In genomic region chr11:52227466-52228226, GRCm38 (mm10) we compare ENCODE assay signal across 36 mouse cellular contexts. TPM values are rescaled to one million over a fixed set of nuclear protein-coding genes. Genes with fewer than 3 reads are reported as not detected.
DNase-seq lines count a peak whose midpoint lies in the region; ATAC-seq lines count a peak whose summit lies in the region.
"Had no signal": no experiment of that assay in that cellular context is flagged by ENCODE, and none has a peak within 500 bp of the region (broad histone marks: within the 10 kb centered on the region; RNA-seq: fewer than 3 reads in every experiment).

No protein-coding gene starts in this region.

- 78% methylated on average over 13 of the region's 13 CpGs for WGBS in kidney, embryonic 16.5 days

- peak; percentile 17 for DNase-seq in heart, adult 11 months
- DNase-seq in heart, postnatal 14 days, result no peak
- peak; percentile 82 for DNase-seq in ES-CJ7 (ENCODE audit: low read depth, low spot score)
- DNase-seq in adrenal gland, adult 2 months, result peak; percentile 83
- peak; percentile 78 to 80 for DNase-seq in adrenal gland, postnatal 36 days
- no peak for DNase-seq in urinary bladder, postnatal 14 days (ENCODE audit: low spot score)
- DNase-seq in kidney, adult 9 months, result no peak
- DNase-seq: cerebellum, adult 8-10 months; cerebellum, postnatal 25 days; gastrocnemius, postnatal 10 days; kidney, postnatal 4 days; layer of hippocampus, postnatal 36 days; liver, embryonic 13.5 days; lung, adult 18-20 months; lung, postnatal 4 days; thymus, postnatal 14 days had no signal

- H3K4me1 ChIP-seq in kidney, embryonic 16.5 days (ENCODE audit: insufficient read depth, low read length), result peaks cover 19% of the 10 kb centered on the region

- no peak overlapping the region for H3K27ac ChIP-seq in kidney, embryonic 16.5 days (ENCODE audit: low read length)
- H3K27ac ChIP-seq: hindbrain, embryonic 12.5 days; hindbrain, postnatal 0 days; intestine, embryonic 15.5 days; kidney, embryonic 15.5 days; limb, embryonic 10.5 days; limb, embryonic 15.5 days; liver, embryonic 13.5 days; midbrain, embryonic 13.5 days had no signal

- H3K9ac ChIP-seq in kidney, embryonic 16.5 days (replicated peaks; ENCODE audit: low read length), result no peak overlapping the region
- H3K9ac ChIP-seq: hindbrain, embryonic 12.5 days; intestine, embryonic 15.5 days; kidney, embryonic 15.5 days; limb, embryonic 15.5 days; liver, embryonic 13.5 days; midbrain, embryonic 13.5 days had no signal

- no peaks in the 10 kb centered on the region for H3K9me3 ChIP-seq in kidney, embryonic 16.5 days (ENCODE audit: low read length)
- H3K9me3 ChIP-seq: G1E; hindbrain, embryonic 12.5 days; intestine, embryonic 15.5 days; kidney, embryonic 15.5 days; limb, embryonic 10.5 days; limb, embryonic 15.5 days; liver, embryonic 13.5 days; megakaryocyte, embryonic 14.5 days; midbrain, embryonic 13.5 days had no signal

- H3K4me3 ChIP-seq in kidney, embryonic 16.5 days (ENCODE audit: low read length), result no peak overlapping the region
- H3K4me3 ChIP-seq: hindbrain, embryonic 12.5 days; intestine, embryonic 15.5 days; kidney, embryonic 15.5 days; limb, embryonic 10.5 days; limb, embryonic 15.5 days; liver, embryonic 13.5 days; megakaryocyte, embryonic 14.5 days; midbrain, embryonic 13.5 days had no signal

- no peak for ATAC-seq in kidney, embryonic 16.5 days (ENCODE audit: low FRiP score, low TSS enrichment)
- ATAC-seq: forebrain, embryonic 14.5 days; hindbrain, postnatal 0 days; intestine, embryonic 15.5 days; lung, postnatal 0 days; midbrain, embryonic 13.5 days; Patski had no signal

- H3K4me2 ChIP-seq in kidney, embryonic 16.5 days (replicated peaks; ENCODE audit: low read depth, low read length), result no peak overlapping the region
- H3K4me2 ChIP-seq: hindbrain, embryonic 12.5 days; intestine, embryonic 15.5 days; kidney, embryonic 15.5 days; limb, embryonic 15.5 days; liver, embryonic 13.5 days; midbrain, embryonic 13.5 days had no signal

- H3K27me3 ChIP-seq in kidney, embryonic 16.5 days (ENCODE audit: insufficient read depth, low read length), result no peaks in the 10 kb centered on the region; the same call in 1 of the 2 replicates
- H3K27me3 ChIP-seq: intestine, embryonic 15.5 days; limb, embryonic 15.5 days; Patski had no signal

- intact Hi-C loops in heart, postnatal 14 days (cut with DNase I), result loop anchor here (10.0 kb wide), 1 partner anchor 117 kb away; no protein-coding TSS in a partner anchor

- no peaks in the 10 kb centered on the region for H3K36me3 ChIP-seq in kidney, embryonic 16.5 days (ENCODE audit: insufficient read depth, low read length)
- H3K36me3 ChIP-seq: G1E; hindbrain, embryonic 12.5 days; intestine, embryonic 15.5 days; kidney, embryonic 15.5 days; limb, embryonic 10.5 days; limb, embryonic 15.5 days; liver, embryonic 13.5 days; midbrain, embryonic 13.5 days had no signal

RNA-seq across cellular contexts. Expression of gene Skp1a, which starts 4.1 kb away (rescaled TPM):
- 100 to 1,000 TPM; 225 to 227 TPM for total RNA-seq in heart, postnatal 14 days (2021)
- 100 to 1,000 TPM; 396 to 522 TPM for total RNA-seq in adrenal gland, adult 2 months (2021)
- 10.6 and 11.1 TPM in 2 replicates for polyA plus RNA-seq in adrenal gland, adult 2 months (2012; rRNA removed)
- total RNA-seq in adrenal gland, postnatal 36 days (2021), result 100 to 1,000 TPM; 529 to 536 TPM
- polyA plus RNA-seq in kidney, embryonic 16.5 days (2015; fragmentation: Nextera tagmentation; extraction: Ambion mirVana), result 742 and 792 TPM in 2 replicates

RNA-seq across cellular contexts. Expression of gene Olfr1371, which starts 13.9 kb away (rescaled TPM):
- total RNA-seq in heart, postnatal 14 days (2021), result not detected
- not detected for total RNA-seq in adrenal gland, adult 2 months (2021)
- polyA plus RNA-seq in adrenal gland, adult 2 months (2012; rRNA removed), result not detected in 2 replicates
- not detected for total RNA-seq in adrenal gland, postnatal 36 days (2021)
- not detected in 2 replicates for polyA plus RNA-seq in kidney, embryonic 16.5 days (2015; fragmentation: Nextera tagmentation; extraction: Ambion mirVana)
- total RNA-seq: gastrocnemius, postnatal 10 days; heart, postnatal 25 days; hindbrain, postnatal 0 days; layer of hippocampus, postnatal 36 days; monocyte, adult 5-6 weeks had no signal
- polyA plus RNA-seq: embryonic facial prominence, embryonic 11.5 days; forebrain, embryonic 14.5 days; G1E; gonadal fat pad, adult 2 months; heart, embryonic 14.5 days; hindbrain, embryonic 12.5 days; hindbrain, postnatal 0 days; intestine, embryonic 15.5 days; kidney, embryonic 15.5 days; limb, embryonic 10.5 days; limb, embryonic 15.5 days; liver, embryonic 13.5 days; lung, postnatal 0 days; midbrain, embryonic 13.5 days; neural tube, embryonic 14.5 days; Patski; urinary bladder, adult 2 months had no signal

RNA-seq across cellular contexts. Expression of gene Tcf7, which starts 55.2 kb away (rescaled TPM):
- total RNA-seq in heart, postnatal 14 days (2021), result 10 to 100 TPM in 1 of 2 experiments, 1 to 10 TPM in 1; 3.2 to 45.5 TPM
- total RNA-seq in adrenal gland, adult 2 months (2021), result 10 to 100 TPM; 32.1 to 48.6 TPM
- 56.1 and 60.3 TPM in 2 replicates for polyA plus RNA-seq in adrenal gland, adult 2 months (2012; rRNA removed)
- total RNA-seq in adrenal gland, postnatal 36 days (2021), result 10 to 100 TPM; 36.8 to 50.1 TPM
- polyA plus RNA-seq in kidney, embryonic 16.5 days (2015; fragmentation: Nextera tagmentation; extraction: Ambion mirVana), result 5.6 and 7.1 TPM in 2 replicates
- total RNA-seq: G1E had no signal
- polyA plus RNA-seq: G1E had no signal

Comparison
In these comparisons a context has a peak if more than half of its experiments do, and no peak if none do; other contexts are left out.
1. DNase-seq: peak in heart, adult 11 months (single experiment), ES-CJ7 (single experiment), adrenal gland, adult 2 months (single experiment) and adrenal gland, postnatal 36 days (2 of 2); none in heart, postnatal 14 days (0 of 2), urinary bladder, postnatal 14 days (single experiment) and kidney, adult 9 months (single experiment).